ENCODE assay signal across 8 mouse cellular contexts in genomic region chr13:23529480-23530165, GRCm38 (mm10). TPM values are rescaled to one million over a fixed set of nuclear protein-coding genes. Genes with fewer than 3 reads are reported as not detected.
DNase-seq lines count a peak whose midpoint lies in the region; ATAC-seq and TF ChIP-seq lines count a peak whose summit lies in the region.

No protein-coding gene starts in this region.

- peak overlapping the region; percentile 29; the same call in 1 of the 2 replicates for H3K4me3 ChIP-seq in liver, adult 2 months (ENCODE audit: insufficient read depth, low read depth, low read length)
- H3K4me3 ChIP-seq in forebrain, embryonic 10.5 days, result peak overlapping the region; percentile 54
- H3K4me3 ChIP-seq in limb, embryonic 10.5 days, result peak overlapping the region; percentile 63
- peak overlapping the region; percentile 42 for H3K4me3 ChIP-seq in neural tube, embryonic 14.5 days (ENCODE audit: low read depth, low read length)

- no peak for DNase-seq in liver, adult 2 months (ENCODE audit: extremely low read depth, low read depth, low spot score)
- no peak for DNase-seq in liver
- DNase-seq in forebrain, embryonic 10.5 days (ENCODE audit: extremely low spot score, low spot score), result no peak
- no peak for DNase-seq in limb, embryonic 10.5 days (ENCODE audit: low spot score)
- DNase-seq in urinary bladder, adult 2 months (ENCODE audit: low spot score), result no peak
- DNase-seq in spleen, postnatal 10 days (ENCODE audit: low spot score in 2 of 2), result no peak

- peak overlapping the region; percentile 70 for H3K4me2 ChIP-seq in neural tube, embryonic 14.5 days (ENCODE audit: low read depth, low read length)

- 33% methylated on average over 2 of the region's 2 CpGs for WGBS in liver, adult 2 months
- whole genome bisulfite sequencing in forebrain, embryonic 10.5 days, result 50% methylated on average over 2 of the region's 2 CpGs
- 40% methylated on average over 2 of the region's 2 CpGs for WGBS in limb, embryonic 10.5 days
- 32% methylated on average over 2 of the region's 2 CpGs for WGBS in neural tube, embryonic 14.5 days

- H3K27ac ChIP-seq in liver, adult 2 months (replicated peaks; ENCODE audit: insufficient read depth, low read depth, low read length), result no peak overlapping the region
- peak overlapping the region; percentile 92 for H3K27ac ChIP-seq in forebrain, embryonic 10.5 days
- peak overlapping the region; percentile 97 for H3K27ac ChIP-seq in limb, embryonic 10.5 days
- no peak overlapping the region for H3K27ac ChIP-seq in neural tube, embryonic 14.5 days (ENCODE audit: low read depth, low read length)

- H3K4me1 ChIP-seq in liver, adult 2 months (ENCODE audit: control insufficient read depth, insufficient read depth, low read length), result peaks cover 11% of the 10 kb centered on the region
- peaks cover 52% of the 10 kb centered on the region for H3K4me1 ChIP-seq in forebrain, embryonic 10.5 days
- H3K4me1 ChIP-seq in limb, embryonic 10.5 days, result peaks cover 31% of the 10 kb centered on the region
- peaks cover 29% of the 10 kb centered on the region for H3K4me1 ChIP-seq in neural tube, embryonic 14.5 days (ENCODE audit: control insufficient read depth, insufficient read depth, low read length)

- no peak for TF ChIP-seq CTCF in liver, adult 2 months (IDR thresholded peaks at IDR 0.05; ENCODE audit: low read depth, low read length)

- no peaks in the 10 kb centered on the region for H3K36me3 ChIP-seq in liver, adult 2 months (ENCODE audit: control insufficient read depth, insufficient read depth, low read length)
- no peaks in the 10 kb centered on the region for H3K36me3 ChIP-seq in forebrain, embryonic 10.5 days (replicated peaks)
- H3K36me3 ChIP-seq in limb, embryonic 10.5 days, result no peaks in the 10 kb centered on the region
- no peaks in the 10 kb centered on the region for H3K36me3 ChIP-seq in neural tube, embryonic 14.5 days (ENCODE audit: control insufficient read depth, insufficient read depth, low read length)

- no peak overlapping the region for H3K9ac ChIP-seq in liver, adult 2 months (ENCODE audit: low read depth, low read length)
- H3K9ac ChIP-seq in neural tube, embryonic 14.5 days (replicated peaks; ENCODE audit: low read depth, low read length), result peak overlapping the region; percentile 78; the same call in 1 of the 2 replicates

- H3K27me3 ChIP-seq in liver, adult 2 months (ENCODE audit: control insufficient read depth, insufficient read depth, low read length), result no peaks in the 10 kb centered on the region
- no peaks in the 10 kb centered on the region for H3K27me3 ChIP-seq in forebrain, embryonic 10.5 days (ENCODE audit: poor library complexity, severe bottlenecking)
- no peaks in the 10 kb centered on the region for H3K27me3 ChIP-seq in limb, embryonic 10.5 days (ENCODE audit: low read depth, poor library complexity, severe bottlenecking)
- H3K27me3 ChIP-seq in neural tube, embryonic 14.5 days (ENCODE audit: control insufficient read depth, insufficient read depth, low read length), result no peaks in the 10 kb centered on the region

- H3K9me3 ChIP-seq in forebrain, embryonic 10.5 days, result no peaks in the 10 kb centered on the region
- H3K9me3 ChIP-seq in limb, embryonic 10.5 days (replicated peaks), result no peaks in the 10 kb centered on the region
- H3K9me3 ChIP-seq in neural tube, embryonic 14.5 days (ENCODE audit: control insufficient read depth, low read length), result no peaks in the 10 kb centered on the region

- TF ChIP-seq POLR2A in liver, adult 2 months (IDR thresholded peaks at IDR 0.05; ENCODE audit: extremely low read depth, insufficient read depth, low read length), result no peak

- ATAC-seq in neural tube, embryonic 14.5 days (ENCODE audit: low read depth), result no peak
- no peak for ATAC-seq in activated CD4-positive, CD25-positive, alpha-beta regulatory T cell, adult 4 months

- H3K79me2 ChIP-seq in liver, adult 2 months (ENCODE audit: control insufficient read depth, insufficient read depth, low read length), result no peaks in the 10 kb centered on the region

RNA-seq across cellular contexts. Expression of gene Hist1h4h, which starts 1.2 kb away (rescaled TPM):
- total RNA-seq in liver, adult 2 months (2014; rRNA removed), result 706 and 873 TPM in 2 replicates
- 8.5 and 26.7 TPM in 2 replicates for polyA plus RNA-seq in liver, adult 2 months (2012; rRNA removed)
- 3.8 and 4.0 TPM in 2 replicates for polyA plus RNA-seq in forebrain, embryonic 10.5 days (2016; fragmentation: Nextera tagmentation; extraction: Ambion mirVana)
- polyA plus RNA-seq in limb, embryonic 10.5 days (2016; fragmentation: Nextera tagmentation; extraction: Ambion mirVana), result 2.4 and 4.5 TPM in 2 replicates
- polyA plus RNA-seq in neural tube, embryonic 14.5 days (2014; fragmentation: Nextera tagmentation; extraction: Ambion mirVana), result 1.7 and 2.1 TPM in 2 replicates
- 27.8 and 30.5 TPM in 2 replicates for polyA plus RNA-seq in urinary bladder, adult 2 months (2012; rRNA removed)
- 1 to 10 TPM; 2.7 to 3.2 TPM for polyA plus RNA-seq in activated CD4-positive, CD25-positive, alpha-beta regulatory T cell, adult 4 months (2017; shearing (Covaris generic))

RNA-seq across cellular contexts. Expression of gene Hist1h2af, which starts 4.1 kb away (rescaled TPM):
- total RNA-seq in liver, adult 2 months (2014; rRNA removed), result 9.2 and 13.4 TPM in 2 replicates
- 2.1 and 2.9 TPM in 2 replicates for polyA plus RNA-seq in liver, adult 2 months (2012; rRNA removed)
- 6.7 and 9.5 TPM in 2 replicates for polyA plus RNA-seq in forebrain, embryonic 10.5 days (2016; fragmentation: Nextera tagmentation; extraction: Ambion mirVana)
- 8.0 and 11.7 TPM in 2 replicates for polyA plus RNA-seq in limb, embryonic 10.5 days (2016; fragmentation: Nextera tagmentation; extraction: Ambion mirVana)
- not detected in 2 replicates for polyA plus RNA-seq in neural tube, embryonic 14.5 days (2014; fragmentation: Nextera tagmentation; extraction: Ambion mirVana)
- 1.3 and 5.2 TPM in 2 replicates for polyA plus RNA-seq in urinary bladder, adult 2 months (2012; rRNA removed)
- polyA plus RNA-seq in activated CD4-positive, CD25-positive, alpha-beta regulatory T cell, adult 4 months (2017; shearing (Covaris generic)), result not detected

RNA-seq across cellular contexts. Expression of gene Hist1h3g, which starts 5.6 kb away (rescaled TPM):
- total RNA-seq in liver, adult 2 months (2014; rRNA removed), result 5.6 and 12.9 TPM in 2 replicates
- 0.26 TPM in 1 of 2 replicates, not detected in the other for polyA plus RNA-seq in liver, adult 2 months (2012; rRNA removed)
- 6.3 and 8.1 TPM in 2 replicates for polyA plus RNA-seq in forebrain, embryonic 10.5 days (2016; fragmentation: Nextera tagmentation; extraction: Ambion mirVana)
- polyA plus RNA-seq in limb, embryonic 10.5 days (2016; fragmentation: Nextera tagmentation; extraction: Ambion mirVana), result 4.7 and 5.3 TPM in 2 replicates
- polyA plus RNA-seq in neural tube, embryonic 14.5 days (2014; fragmentation: Nextera tagmentation; extraction: Ambion mirVana), result 0.72 TPM in 1 of 2 replicates, not detected in the other
- 0.40 and 0.90 TPM in 2 replicates for polyA plus RNA-seq in urinary bladder, adult 2 months (2012; rRNA removed)
- polyA plus RNA-seq in activated CD4-positive, CD25-positive, alpha-beta regulatory T cell, adult 4 months (2017; shearing (Covaris generic)), result 1 to 10 TPM in 1 of 2 experiments, not detected in 1; 1.1 TPM

RNA-seq across cellular contexts. Expression of gene Hist1h2bh, which starts 13.6 kb away (rescaled TPM):
- 1.3 and 1.5 TPM in 2 replicates for total RNA-seq in liver, adult 2 months (2014; rRNA removed)
- polyA plus RNA-seq in liver, adult 2 months (2012; rRNA removed), result 0.07 and 0.09 TPM in 2 replicates
- 0.74 and 0.79 TPM in 2 replicates for polyA plus RNA-seq in forebrain, embryonic 10.5 days (2016; fragmentation: Nextera tagmentation; extraction: Ambion mirVana)
- polyA plus RNA-seq in limb, embryonic 10.5 days (2016; fragmentation: Nextera tagmentation; extraction: Ambion mirVana), result 0.56 and 0.69 TPM in 2 replicates
- 0.33 TPM in 1 of 2 replicates, not detected in the other for polyA plus RNA-seq in neural tube, embryonic 14.5 days (2014; fragmentation: Nextera tagmentation; extraction: Ambion mirVana)
- polyA plus RNA-seq in urinary bladder, adult 2 months (2012; rRNA removed), result 0.60 and 0.69 TPM in 2 replicates
- polyA plus RNA-seq in activated CD4-positive, CD25-positive, alpha-beta regulatory T cell, adult 4 months (2017; shearing (Covaris generic)), result under 1 TPM in 1 of 2 experiments, not detected in 1; 0.38 TPM

RNA-seq across cellular contexts. Expression of gene Hist1h3f, which starts 14.2 kb away (rescaled TPM):
- 11.1 and 14.2 TPM in 2 replicates for total RNA-seq in liver, adult 2 months (2014; rRNA removed)
- polyA plus RNA-seq in liver, adult 2 months (2012; rRNA removed), result 0.29 and 0.30 TPM in 2 replicates
- polyA plus RNA-seq in forebrain, embryonic 10.5 days (2016; fragmentation: Nextera tagmentation; extraction: Ambion mirVana), result 1.00 and 1.7 TPM in 2 replicates
- 1.3 and 1.4 TPM in 2 replicates for polyA plus RNA-seq in limb, embryonic 10.5 days (2016; fragmentation: Nextera tagmentation; extraction: Ambion mirVana)
- polyA plus RNA-seq in neural tube, embryonic 14.5 days (2014; fragmentation: Nextera tagmentation; extraction: Ambion mirVana), result 0.52 TPM in 1 of 2 replicates, not detected in the other
- 0.44 and 0.78 TPM in 2 replicates for polyA plus RNA-seq in urinary bladder, adult 2 months (2012; rRNA removed)
- 1 to 10 TPM in 1 of 2 experiments, not detected in 1; 1.1 TPM for polyA plus RNA-seq in activated CD4-positive, CD25-positive, alpha-beta regulatory T cell, adult 4 months (2017; shearing (Covaris generic))

Comparison
In these comparisons a context has a peak if more than half of its experiments do, and no peak if none do; other contexts are left out.
1. H3K27ac ChIP-seq: peak in forebrain, embryonic 10.5 days (single experiment) and limb, embryonic 10.5 days (single experiment); none in liver, adult 2 months (single experiment) and neural tube, embryonic 14.5 days (single experiment).
2. Peak in every context shown above with its lines, with median percentiles within 50 percentile points of each other: H3K4me3 ChIP-seq.